Comparison of ENCODE assay signal across 31 mouse cellular contexts in genomic region chr1:150251876-150252275, GRCm38 (mm10).
DNase-seq lines count a peak whose midpoint lies in the region; ATAC-seq and TF ChIP-seq lines count a peak whose summit lies in the region.
"Had no signal": no experiment of that assay in that cellular context is flagged by ENCODE, and none has a peak within 500 bp of the region (broad histone marks: within the 10 kb centered on the region; RNA-seq: fewer than 3 reads in every experiment).

No protein-coding gene starts in this region.

- TF ChIP-seq POLR2A in embryonic fibroblast, embryonic 13.5 days (IDR thresholded peaks at IDR 0.05; ENCODE audit: low read depth, low read length) = 0 out of 2 replicates have a peak, but pooled peaks have one; percentile 9

- H3K4me1 ChIP-seq in limb, embryonic 13.5 days = no peaks in the 10 kb centered on the region
- no peaks in the 10 kb centered on the region for H3K4me1 ChIP-seq in limb, embryonic 10.5 days
- H3K4me1 ChIP-seq in embryonic fibroblast, embryonic 13.5 days (ENCODE audit: control insufficient read depth, insufficient read depth, low read length) = peaks cover 8% of the 10 kb centered on the region; the same call in 1 of the 2 replicates
- H3K4me1 ChIP-seq: embryonic facial prominence, embryonic 13.5 days; forebrain, embryonic 13.5 days; hindbrain, embryonic 12.5 days; intestine, embryonic 15.5 days; liver, embryonic 15.5 days; lung, embryonic 15.5 days; midbrain, embryonic 13.5 days; neural tube, embryonic 13.5 days had no signal

- ATAC-seq in limb, embryonic 13.5 days (ENCODE audit: low FRiP score, low read depth) = 0 out of 2 replicates have a peak, but pooled peaks have one; percentile 28
- ATAC-seq: forebrain, embryonic 13.5 days; hindbrain, postnatal 0 days; intestine, embryonic 15.5 days; midbrain, embryonic 13.5 days had no signal

- WGBS in limb, embryonic 13.5 days = 81% methylated on average over 3 of the region's 3 CpGs
- 88% methylated on average over 3 of the region's 3 CpGs for WGBS in limb, embryonic 10.5 days

- no peak for TF ChIP-seq CTCF in embryonic fibroblast, embryonic 13.5 days (IDR thresholded peaks at IDR 0.05; ENCODE audit: borderline replicate concordance, insufficient read depth, low read length)

- no peak overlapping the region for H3K9ac ChIP-seq in limb, embryonic 13.5 days
- H3K9ac ChIP-seq: embryonic facial prominence, embryonic 13.5 days; forebrain, embryonic 13.5 days; hindbrain, embryonic 12.5 days; intestine, embryonic 15.5 days; liver, embryonic 15.5 days; lung, embryonic 15.5 days; midbrain, embryonic 13.5 days; neural tube, embryonic 13.5 days had no signal

- no peaks in the 10 kb centered on the region for H3K27me3 ChIP-seq in limb, embryonic 13.5 days
- H3K27me3 ChIP-seq in limb, embryonic 10.5 days (ENCODE audit: low read depth, poor library complexity, severe bottlenecking) = no peaks in the 10 kb centered on the region
- H3K27me3 ChIP-seq: embryonic facial prominence, embryonic 13.5 days; forebrain, embryonic 13.5 days; hindbrain, embryonic 12.5 days; intestine, embryonic 15.5 days; liver, embryonic 15.5 days; lung, embryonic 15.5 days; midbrain, embryonic 13.5 days; neural tube, embryonic 13.5 days had no signal

- no peak for DNase-seq in limb, embryonic 10.5 days (ENCODE audit: low spot score)
- peak; percentile 9 for DNase-seq in Muller cell, postnatal 12 days (ENCODE audit: inconsistent ontology term)
- no peak for DNase-seq in lung, postnatal 4 days
- no peak for DNase-seq in urinary bladder, postnatal 4 days (ENCODE audit: low spot score in 2 of 2)
- DNase-seq in kidney, postnatal 14 days = no peak
- DNase-seq: adrenal gland, postnatal 10 days; cerebellum, adult 8-10 months; cerebellum, postnatal 36 days; embryo, embryonic 11 days; gastrocnemius, postnatal 36 days; heart, adult 18-20 months; heart, postnatal 36 days; kidney, adult 2 months; kidney, postnatal 4 days; layer of hippocampus, postnatal 36 days; left cerebral cortex, postnatal 4 days; right cerebral cortex, postnatal 14 days; thymus, postnatal 25 days had no signal

- no peak overlapping the region for H3K4me3 ChIP-seq in limb, embryonic 13.5 days
- no peak overlapping the region for H3K4me3 ChIP-seq in limb, embryonic 10.5 days
- H3K4me3 ChIP-seq in embryonic fibroblast, embryonic 13.5 days (ENCODE audit: insufficient read depth, low read length) = no peak overlapping the region
- H3K4me3 ChIP-seq: embryonic facial prominence, embryonic 13.5 days; erythroblast, embryonic 14.5 days; forebrain, embryonic 13.5 days; hindbrain, embryonic 12.5 days; intestine, embryonic 15.5 days; liver, embryonic 15.5 days; lung, embryonic 15.5 days; midbrain, embryonic 13.5 days; neural tube, embryonic 13.5 days had no signal

- no peaks in the 10 kb centered on the region for H3K9me3 ChIP-seq in limb, embryonic 13.5 days
- H3K9me3 ChIP-seq in limb, embryonic 10.5 days (replicated peaks) = no peaks in the 10 kb centered on the region
- H3K9me3 ChIP-seq: embryonic facial prominence, embryonic 13.5 days; forebrain, embryonic 13.5 days; hindbrain, embryonic 12.5 days; intestine, embryonic 15.5 days; liver, embryonic 15.5 days; lung, embryonic 15.5 days; midbrain, embryonic 13.5 days; neural tube, embryonic 13.5 days had no signal

- no peak overlapping the region for H3K27ac ChIP-seq in limb, embryonic 13.5 days
- no peak overlapping the region for H3K27ac ChIP-seq in limb, embryonic 10.5 days
- peak overlapping the region; percentile 97 for H3K27ac ChIP-seq in embryonic fibroblast, embryonic 13.5 days (ENCODE audit: insufficient read depth, low read length)
- H3K27ac ChIP-seq: embryonic facial prominence, embryonic 13.5 days; forebrain, embryonic 13.5 days; hindbrain, embryonic 12.5 days; hindbrain, postnatal 0 days; intestine, embryonic 15.5 days; liver, embryonic 15.5 days; lung, embryonic 15.5 days; midbrain, embryonic 13.5 days; neural tube, embryonic 13.5 days had no signal

- H3K4me2 ChIP-seq in limb, embryonic 13.5 days (replicated peaks) = no peak overlapping the region
- H3K4me2 ChIP-seq: embryonic facial prominence, embryonic 13.5 days; forebrain, embryonic 13.5 days; heart, embryonic 11.5 days; hindbrain, embryonic 12.5 days; intestine, embryonic 15.5 days; liver, embryonic 15.5 days; lung, embryonic 15.5 days; midbrain, embryonic 13.5 days; neural tube, embryonic 13.5 days had no signal

- no peaks in the 10 kb centered on the region for H3K36me3 ChIP-seq in limb, embryonic 13.5 days
- H3K36me3 ChIP-seq in limb, embryonic 10.5 days = no peaks in the 10 kb centered on the region
- H3K36me3 ChIP-seq: embryonic facial prominence, embryonic 13.5 days; hindbrain, embryonic 12.5 days; intestine, embryonic 15.5 days; liver, embryonic 15.5 days; lung, embryonic 15.5 days; midbrain, embryonic 13.5 days; neural tube, embryonic 13.5 days had no signal
